Mouse (Mus musculus) liver, postnatal 0 days (tissue): ENCODE results near the gene Cttn.

Experiments used
- CTCF ChIP-seq: sonication (generic); IDR thresholded peaks from 2 replicates; pipeline ENCODE4 v1.5.1; 2016; ENCODE audit warnings: antibody characterized with exemption, low read depth
- EP300 ChIP-seq: IDR thresholded peaks from 2 replicates; pipeline ENCODE4 v1.6.1; 2016; ENCODE audit warnings: antibody characterized with exemption, low read depth, mild to moderate bottlenecking

DNA sequence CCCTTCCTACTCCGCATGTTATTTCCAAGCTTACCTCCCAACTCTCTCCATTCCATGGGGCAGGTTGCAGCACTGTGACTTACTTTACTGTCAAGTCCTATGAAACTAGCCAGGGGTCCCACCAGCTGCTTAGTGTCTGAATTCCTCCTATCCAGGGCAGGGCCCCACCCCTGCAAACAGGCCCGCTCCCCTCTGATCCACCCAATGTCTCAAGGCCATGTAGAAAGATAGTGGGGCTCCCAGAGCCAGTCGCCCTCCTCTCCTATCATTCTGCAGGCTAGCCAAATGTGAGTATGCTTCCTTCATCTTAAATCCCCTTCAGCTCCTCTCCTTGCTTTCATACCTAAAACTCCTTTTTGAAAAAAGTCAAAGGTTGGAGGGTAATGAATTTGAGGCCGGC, 38.3 kb upstream of the Cttn start:
- TF ChIP-seq CTCF (no peak), EP300 (no peak)
